Mouse (Mus musculus) heart, postnatal 10 days (tissue): Measurements from ENCODE around the gene Gm28048. TPM values are rescaled to one million over a fixed set of nuclear protein-coding genes. Genes with fewer than 3 reads are reported as not detected.

ENCODE experiments used
- DNase-seq, 2 experiments: peaks; one replicate each; pipeline ENCODE4 v3.0.0; 2021
- intact Hi-C: fragments of 180-260 bp; cut with DNase I; formaldehyde crosslinking; loops from one replicate; pipeline ENCODE4 v1.15.1; 2025
- total RNA-seq, 2 experiments: library from RNA; stranded (reverse); gene quantifications; 2 replicates each; pipeline ENCODE4 v1.2.3; 2021

Gm28048 gene
- total RNA-seq, 2 experiments from 2014 or later = 8.5 to 10.8 TPM

DNA sequence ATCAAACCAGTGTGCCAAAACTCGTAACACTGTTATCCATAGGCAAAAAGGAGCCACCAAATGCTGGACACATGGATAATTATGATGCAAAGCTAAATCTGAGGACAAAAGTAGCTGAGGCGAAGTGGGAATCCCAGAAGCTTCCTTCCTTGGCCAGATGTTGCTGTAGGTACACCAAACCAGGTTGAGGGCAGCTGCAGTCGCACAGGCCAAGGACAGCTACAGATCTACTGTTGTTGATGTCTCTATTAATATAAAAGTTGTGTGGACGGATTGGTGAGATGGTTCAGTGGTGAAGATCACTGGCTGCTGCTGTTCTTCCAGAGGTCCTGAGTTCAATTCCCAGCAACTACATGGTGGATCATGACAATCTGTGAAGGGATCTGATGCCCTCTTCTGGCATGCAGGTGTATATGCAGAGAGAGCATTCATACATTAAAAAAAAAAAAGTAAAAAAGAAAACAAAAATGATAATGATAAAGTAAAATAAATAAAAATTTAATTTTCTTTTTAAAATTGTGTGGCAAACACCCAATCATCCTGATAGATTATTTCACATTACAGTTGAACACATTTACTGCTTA, 24.0 kb downstream of the Gm28048 start:
- DNase-seq = peak in 1 of 2 experiments; percentile 22
- intact Hi-C loops = loop anchor here (1.0 to 5.0 kb wide), 5 partner anchors 96 to 731 kb away; partner anchors contain the start of gene B3gnt2

DNA sequence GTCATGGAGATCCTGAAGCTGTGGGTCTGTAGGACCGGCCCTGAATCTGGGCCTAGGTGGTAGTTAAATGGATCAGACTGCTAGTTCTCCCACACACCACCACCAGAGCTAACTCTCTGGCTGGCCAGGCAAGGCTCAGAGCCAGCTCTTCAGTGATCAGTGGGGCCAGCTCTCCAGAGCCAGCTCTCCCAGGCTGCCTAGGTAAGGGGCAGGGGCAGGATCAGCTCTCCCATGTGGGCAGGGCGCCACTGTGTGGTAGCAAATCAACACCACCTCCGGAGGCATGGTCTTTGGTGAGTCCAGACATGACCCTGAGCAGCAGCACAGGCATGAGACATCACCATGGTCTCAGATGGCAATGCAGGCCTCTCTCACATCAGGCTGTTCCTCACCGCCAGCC, 25.1 kb downstream of the Gm28048 start:
- DNase-seq = peak; percentile 80 to 85
- intact Hi-C loops = loop anchor here (1.0 to 5.0 kb wide), 5 partner anchors 95 to 730 kb away; partner anchors contain the start of gene B3gnt2

DNA sequence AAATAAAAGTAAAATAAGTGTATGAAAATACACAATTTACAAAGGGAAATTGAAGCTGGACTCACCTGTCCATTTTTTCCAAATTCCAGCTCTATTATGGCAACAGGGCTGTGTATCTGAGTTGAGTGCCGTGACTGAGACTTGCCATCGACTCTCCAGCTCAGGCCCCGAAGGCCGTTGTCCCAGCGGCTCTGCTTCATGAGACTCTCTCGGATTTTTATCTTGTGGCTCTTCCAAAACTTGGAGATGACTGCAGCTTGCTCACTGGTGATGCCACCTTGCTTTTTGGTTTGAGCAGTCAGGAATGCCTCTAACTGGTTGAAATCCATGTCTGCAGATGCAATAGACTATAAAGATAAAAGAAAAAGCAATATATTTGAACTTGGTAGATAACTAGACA, 25.5 kb downstream of the Gm28048 start:
- DNase-seq = no peak
- intact Hi-C loops = loop anchor here (5.0 kb wide), 4 partner anchors 94 to 729 kb away; partner anchors contain the start of gene B3gnt2

DNA sequence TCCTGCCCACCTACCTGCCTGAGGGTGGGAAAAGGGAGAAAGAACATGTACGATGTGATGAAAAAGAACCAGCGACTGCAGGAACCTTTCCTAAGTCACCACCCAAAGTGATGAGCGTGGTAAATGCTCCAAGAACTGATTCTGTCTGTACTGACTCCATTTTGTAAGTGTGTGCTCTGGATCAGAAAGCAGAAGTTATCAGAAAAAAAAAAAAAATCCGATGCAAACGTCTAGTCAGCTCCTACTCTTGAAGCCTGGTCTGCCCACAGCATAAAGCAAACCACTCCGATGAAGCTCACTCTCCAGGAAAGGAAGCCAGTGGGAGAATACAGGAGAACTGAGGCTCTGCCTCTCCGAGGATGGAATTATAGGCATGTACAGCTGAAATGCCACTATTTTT, 29.2 kb downstream of the Gm28048 start:
- DNase-seq = no peak
- intact Hi-C loops = no loop called here

DNA sequence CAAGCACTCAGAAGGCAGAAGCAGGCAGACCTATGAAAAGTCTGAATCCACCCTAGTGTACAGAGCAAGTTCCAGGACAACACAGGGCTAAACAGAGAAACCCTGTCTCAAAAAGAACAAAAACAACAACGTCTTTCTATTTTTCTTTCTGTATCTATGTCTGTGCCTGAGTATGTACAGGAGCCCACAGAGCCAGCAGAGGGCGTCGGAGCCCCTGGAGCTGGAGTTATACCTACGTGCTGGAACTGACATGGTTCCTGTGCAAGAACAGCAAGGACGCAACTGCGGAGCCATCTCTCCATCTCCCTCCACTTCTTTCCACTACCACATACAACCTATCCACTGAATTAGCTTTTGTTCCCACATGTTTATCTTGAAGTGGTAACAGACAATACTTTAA, 31.8 kb downstream of the Gm28048 start:
- intact Hi-C loops = no loop called here
- no peak for DNase-seq

DNA sequence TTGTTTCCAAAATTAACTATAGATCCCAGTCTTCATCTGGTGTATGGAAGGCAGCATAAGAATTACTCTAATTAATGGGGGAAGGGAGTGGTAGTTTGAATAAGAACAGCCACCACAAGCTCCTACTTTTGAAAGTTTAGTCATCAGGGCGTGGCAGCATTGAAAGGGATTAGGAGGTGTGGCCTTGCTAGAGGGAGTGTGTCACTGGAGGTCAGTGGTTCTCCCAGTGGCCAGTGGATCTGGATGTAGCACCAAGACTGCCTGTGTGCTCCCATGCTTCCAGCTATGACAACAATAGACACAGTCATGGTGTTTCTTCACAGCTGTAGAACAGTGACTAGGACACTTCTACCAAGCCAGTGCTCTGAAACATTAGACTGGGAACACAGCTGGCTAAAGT, 32.8 kb downstream of the Gm28048 start:
- intact Hi-C loops = no loop called here

DNA sequence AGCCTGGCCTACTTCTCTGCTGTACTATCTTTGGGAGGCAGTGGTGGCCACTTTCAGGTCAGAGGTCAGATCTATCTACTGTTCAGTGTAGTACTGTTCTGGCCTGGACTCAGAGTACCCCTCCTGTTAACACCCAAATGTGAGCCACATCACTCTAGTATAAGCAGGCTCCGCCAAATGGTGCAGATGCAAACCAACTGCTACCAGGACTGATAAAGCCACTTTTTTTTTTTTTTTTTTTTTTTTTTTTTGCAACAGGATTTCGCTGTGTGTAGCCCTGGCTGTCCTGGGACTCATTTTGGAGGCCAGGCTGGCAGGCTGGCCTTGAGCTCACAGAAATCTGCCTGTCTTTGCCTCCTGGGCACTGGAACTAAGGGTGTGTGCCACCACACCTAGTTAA, 42.9 kb downstream of the Gm28048 start:
- DNase-seq = no peak
- intact Hi-C loops = no loop called here

More for the DNA sequence above, 32.8 kb downstream of the Gm28048 start:
- DNase-seq = no peak

DNA sequence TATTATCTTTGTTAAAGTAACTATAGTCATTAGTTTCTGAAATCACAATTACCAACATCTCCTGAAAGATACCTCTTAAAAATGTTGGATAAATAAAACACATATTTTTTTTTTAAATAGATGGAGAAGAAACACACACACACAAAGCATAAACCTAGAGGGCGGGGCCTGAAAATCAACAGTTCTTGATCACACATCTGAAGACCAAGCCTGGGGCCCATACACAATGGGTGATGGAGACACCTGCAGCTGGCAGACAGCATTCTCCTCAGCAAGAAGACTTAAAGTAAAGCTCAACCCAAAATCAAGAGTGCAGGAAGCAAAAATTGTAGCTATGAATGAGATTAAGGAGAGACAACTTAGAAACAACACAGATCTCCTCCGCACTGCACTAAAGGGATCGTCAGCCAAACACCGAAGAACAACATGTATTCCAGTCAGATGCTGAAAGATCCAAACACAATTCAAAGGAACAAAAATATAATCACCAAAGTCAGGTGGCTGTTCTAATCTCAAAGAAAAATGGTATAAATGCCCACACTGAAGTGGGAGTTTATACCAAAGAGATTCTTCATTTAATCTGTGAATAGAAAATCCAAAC, 44.1 kb downstream of the Gm28048 start:
- no peak for DNase-seq
- intact Hi-C loops = no loop called here

DNA sequence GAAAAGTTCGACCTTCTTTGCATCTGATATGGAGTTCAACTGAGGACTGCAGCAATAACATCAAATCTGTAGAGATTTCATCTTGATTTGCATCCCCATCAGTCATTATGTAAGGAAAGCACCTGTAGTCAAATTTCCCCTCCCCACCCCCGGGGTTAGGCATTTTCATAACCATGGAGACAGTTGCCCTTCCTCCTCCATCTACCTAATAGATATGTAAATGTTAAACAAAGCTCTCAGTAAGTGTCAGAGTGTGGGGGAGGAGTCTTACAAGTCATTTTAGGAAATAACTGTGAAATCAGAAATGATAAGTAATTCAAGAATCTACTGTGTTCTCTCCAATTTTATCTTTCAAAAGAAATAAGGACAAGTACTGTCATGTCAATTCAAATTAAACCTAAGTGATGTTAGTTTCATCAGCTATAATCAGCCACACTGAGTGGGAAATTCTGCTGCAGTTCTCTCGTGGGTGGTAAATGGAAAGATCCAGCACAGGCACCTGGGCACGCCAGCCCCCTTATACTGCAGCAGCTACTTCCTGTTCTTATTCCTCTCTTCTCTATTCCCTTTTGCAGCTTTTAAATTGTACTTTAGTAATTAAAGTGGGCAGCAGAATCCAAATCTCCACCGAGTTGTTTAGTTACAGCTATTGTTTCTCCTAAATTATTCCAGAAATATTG, 45.3 kb downstream of the Gm28048 start:
- intact Hi-C loops = no loop called here
- DNase-seq = no peak

DNA sequence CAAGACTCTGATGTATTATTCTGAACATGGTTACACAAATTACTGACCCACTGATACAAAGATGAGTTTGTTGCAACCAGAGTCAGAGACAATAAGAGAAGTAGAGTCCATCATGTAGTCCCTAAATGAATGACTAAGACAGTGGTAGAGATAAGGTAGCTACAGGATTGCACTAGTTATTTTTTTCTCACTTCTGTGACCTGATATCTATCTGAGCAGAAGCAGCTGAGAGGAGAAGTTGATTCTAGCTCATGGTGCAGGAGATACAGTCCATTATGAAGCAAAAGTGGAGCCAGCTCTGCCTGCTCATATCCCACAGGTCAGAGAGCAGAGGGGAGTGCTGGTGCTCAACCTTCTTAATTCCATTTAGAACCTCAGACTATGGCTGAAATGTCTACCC, 49.7 kb downstream of the Gm28048 start:
- DNase-seq = no peak
- intact Hi-C loops = no loop called here

DNA sequence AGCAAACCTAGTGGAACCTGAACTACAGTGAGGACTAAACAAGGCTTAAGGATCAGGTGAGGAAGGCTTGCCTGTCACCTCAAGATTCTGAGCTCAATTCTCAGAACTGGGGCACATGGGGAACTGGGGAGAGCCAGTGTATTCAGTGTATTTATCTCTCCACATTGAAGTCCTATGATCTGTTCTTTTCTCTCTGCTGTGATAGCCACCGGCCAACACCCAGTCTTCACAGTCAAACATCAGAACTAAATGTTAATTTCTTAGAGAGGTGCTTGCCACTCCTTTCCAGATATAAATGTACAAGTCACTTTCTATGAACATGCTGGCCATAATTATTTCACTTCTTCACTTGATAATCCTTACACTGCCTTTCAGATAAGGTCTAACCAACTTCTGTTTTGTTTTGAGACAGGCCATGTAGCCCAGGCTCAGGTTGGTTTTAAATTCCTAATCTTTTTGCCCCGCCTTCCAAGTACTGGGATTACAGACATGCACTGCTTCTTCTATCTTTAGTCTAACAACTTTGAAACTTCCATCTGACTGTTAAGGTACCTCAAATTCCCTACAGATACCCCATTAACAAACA, 50.5 kb downstream of the Gm28048 start:
- DNase-seq = no peak
- intact Hi-C loops = no loop called here

DNA sequence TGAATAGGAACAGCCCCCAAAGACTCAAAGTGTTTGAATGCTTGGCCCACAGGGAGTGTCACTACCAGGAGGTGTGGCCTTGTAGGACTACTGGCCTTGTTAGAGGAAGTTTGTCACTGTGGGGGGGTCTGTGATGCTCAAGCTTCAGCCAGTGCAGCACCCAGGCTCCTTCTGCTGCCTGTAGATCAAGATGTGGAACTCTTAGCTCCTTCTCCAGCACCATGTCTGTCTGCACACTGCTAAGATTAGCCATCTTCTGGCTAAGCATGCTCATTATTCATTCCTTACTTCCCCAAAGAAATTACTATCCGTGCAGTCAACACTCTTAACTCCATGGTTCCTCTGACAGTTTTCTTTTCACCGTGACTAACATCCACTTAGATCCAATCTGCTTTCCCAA, 51.8 kb downstream of the Gm28048 start:
- intact Hi-C loops = no loop called here
- no peak for DNase-seq

DNA sequence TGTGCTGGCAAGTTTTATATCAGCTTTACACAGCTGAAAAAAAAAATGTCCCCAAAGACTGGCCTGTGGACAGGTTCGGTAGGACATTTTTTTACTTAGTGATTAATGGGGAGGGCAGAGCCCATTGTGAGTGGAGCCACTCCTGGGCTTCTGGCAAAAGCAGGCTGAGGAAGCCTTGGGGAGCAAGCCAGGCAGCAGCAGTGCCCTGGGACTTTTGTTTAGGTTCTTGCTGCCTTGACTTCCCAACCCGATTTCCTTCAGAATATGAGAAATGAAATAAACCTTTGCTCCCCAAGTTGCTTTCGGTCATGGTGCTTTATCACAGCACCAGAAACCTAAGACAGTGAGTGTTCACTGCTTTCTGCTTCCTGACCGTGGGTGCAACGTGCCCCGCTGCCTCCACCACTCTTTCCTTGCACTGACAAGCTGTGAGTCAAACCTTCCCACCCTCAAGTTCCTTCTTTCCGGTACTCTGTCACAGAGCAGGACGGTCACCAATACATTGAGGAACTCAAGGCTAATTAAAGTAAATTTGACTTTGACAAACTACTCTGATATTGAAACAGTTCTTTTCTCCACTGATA, 53.2 kb downstream of the Gm28048 start:
- intact Hi-C loops = no loop called here
- DNase-seq = no peak

DNA sequence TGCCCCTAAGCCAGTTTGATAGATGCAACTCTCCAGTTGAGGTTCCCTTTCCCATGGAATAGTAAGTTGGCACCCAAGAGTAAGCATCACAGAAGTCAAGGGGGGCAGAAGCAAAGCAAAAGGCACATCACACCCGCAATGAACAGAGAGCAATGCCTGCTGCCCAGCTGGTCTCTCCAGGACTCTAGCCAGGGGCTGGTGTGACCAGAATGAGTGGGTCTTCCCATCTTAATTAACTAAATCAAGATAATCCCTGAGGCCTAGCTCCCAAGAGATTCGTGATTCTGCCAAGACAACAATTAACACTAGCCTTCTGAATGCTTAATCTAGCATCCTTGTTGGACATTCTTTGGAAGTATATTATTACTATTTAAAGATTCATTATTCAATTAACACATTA, 58.3 kb downstream of the Gm28048 start:
- no peak for DNase-seq
- intact Hi-C loops = no loop called here

DNA sequence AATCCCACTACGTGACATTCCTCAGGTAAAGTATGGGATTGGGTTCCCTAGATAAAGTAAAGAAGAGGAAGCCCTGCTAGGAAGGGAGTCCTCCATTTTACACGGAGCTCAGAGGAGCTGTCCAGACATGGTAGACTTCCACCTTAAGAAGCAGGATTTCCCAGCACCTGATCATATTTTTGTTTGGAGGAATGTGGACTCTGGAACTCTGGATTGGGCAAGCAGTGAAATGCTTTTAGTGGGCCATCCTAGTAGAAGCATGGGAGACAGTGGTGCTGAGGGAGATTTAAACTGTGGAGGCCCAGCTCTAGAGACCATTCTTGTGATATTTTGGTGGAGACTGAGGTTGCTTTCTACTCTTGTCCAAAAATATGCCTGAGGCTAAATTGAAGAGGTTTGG, 59.3 kb downstream of the Gm28048 start:
- no peak for DNase-seq
- intact Hi-C loops = no loop called here

DNA sequence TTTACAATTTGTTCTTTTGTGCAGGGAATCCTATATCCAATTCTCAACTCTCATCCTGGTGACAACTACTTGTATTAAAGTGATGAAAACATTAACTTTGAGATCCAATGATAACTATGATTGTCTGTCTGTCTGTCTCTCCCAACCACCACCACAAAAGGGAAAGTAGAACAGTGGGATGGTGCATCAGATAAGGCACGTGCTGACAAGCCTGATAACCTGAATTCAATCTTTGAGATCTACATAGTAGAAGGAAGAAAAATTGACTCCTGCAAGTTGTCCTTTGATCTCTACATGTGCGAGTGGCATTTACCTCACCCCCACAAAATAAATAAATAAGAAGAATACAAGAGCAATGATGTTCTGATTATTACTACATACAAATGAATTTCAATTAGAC, 62.6 kb downstream of the Gm28048 start:
- no peak for DNase-seq
- intact Hi-C loops = no loop called here

DNA sequence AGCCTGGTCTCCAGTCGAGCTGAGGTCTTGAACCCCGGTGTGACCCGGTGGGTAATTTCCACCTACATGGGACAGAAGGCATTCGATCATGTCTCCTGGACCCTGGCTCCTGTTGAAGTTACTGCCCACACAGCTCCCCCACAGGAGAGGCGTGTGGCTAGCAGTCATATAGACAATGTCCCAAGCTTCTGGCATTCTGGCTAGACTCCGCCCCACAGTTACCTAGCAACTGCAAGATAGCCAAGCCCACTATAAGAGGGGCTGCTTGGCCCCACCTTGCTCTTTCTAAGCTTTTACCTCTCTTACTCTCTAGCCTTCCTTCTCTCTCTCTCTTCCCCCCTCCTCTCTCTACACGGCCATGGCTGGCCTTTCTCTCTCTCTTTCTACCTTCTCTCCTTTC, 64.1 kb downstream of the Gm28048 start:
- DNase-seq = no peak
- intact Hi-C loops = no loop called here

DNA sequence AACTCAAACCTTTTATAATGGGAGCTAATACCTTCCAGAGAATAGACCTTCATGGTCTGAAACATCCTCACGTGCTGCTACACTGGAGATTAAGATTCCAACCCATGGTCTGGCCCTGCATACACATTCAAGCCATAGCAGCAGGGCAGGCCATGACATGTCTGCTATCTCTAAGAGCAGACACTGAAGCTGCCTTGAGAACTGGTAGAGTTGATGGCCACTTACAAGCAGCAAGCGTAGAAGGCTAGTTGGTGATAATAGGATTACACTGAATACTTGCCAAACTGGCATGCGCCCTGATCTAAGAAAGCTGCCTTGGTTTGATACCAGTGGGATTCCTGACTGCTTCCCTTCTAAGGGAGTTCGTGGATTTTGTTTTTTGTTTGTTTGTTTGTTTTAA, 68.1 kb downstream of the Gm28048 start:
- intact Hi-C loops = no loop called here
- DNase-seq = no peak

DNA sequence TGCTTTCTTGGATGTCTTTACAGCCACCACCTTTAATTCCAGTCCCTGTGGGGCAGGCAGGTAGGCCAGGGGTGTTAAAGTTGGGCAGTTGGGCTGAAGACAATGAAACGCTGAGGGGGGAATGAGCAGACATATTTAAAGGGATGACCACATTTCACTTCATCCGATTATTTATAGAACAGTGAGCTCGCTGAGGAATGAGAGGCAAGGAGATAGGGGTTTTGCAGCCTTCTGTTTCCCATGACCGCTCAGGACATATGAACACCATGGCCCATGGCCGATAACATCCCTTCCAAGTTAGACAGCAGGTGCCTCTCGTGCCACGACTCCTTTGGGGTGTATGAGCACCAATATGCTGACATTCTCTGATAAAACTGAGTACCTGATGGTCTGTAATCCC, 70.1 kb downstream of the Gm28048 start:
- DNase-seq = peak; percentile 34 to 53
- intact Hi-C loops = no loop called here

DNA sequence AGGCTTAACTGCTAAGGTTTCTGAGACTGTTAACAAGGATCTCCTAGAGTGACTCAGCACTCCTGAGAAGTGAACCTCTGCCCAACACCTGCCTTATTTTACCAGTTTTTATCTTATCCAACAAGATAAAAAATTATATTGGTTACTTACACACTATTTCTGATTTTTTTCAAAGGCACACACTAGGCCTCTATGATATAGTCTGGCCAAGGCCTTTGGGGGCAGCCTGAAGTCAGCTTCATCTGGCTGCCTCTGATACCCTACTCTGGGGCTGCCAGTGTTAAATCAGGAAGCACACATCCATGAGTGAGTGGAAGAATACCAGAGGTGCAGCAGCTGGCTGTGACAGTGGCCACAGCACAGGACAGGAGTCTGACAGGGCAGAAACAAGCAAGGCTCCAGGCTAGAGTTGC, 75.4 kb downstream of the Gm28048 start:
- no peak for DNase-seq
- intact Hi-C loops = no loop called here

DNA sequence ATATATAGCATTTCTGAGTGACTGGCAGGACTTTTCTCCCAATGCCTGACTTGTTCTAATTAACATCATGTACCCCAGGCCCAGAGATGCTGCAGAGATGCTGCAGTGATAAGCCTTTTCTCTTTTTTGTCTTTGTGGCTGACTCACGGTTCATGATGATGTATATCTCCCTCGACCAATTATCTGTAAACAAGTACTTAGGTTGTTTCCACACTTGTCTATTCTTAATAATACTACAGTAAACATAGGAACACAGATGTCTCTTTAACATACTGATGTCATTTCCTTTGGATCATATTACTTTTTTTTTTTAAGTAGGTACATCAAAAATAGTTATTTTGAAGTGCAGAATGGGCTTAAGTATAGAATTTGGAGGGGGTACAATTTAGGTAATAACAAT, 79.0 kb downstream of the Gm28048 start:
- intact Hi-C loops = no loop called here
- DNase-seq = no peak
